Mouse (Mus musculus): Measurements from ENCODE around the gene Cdkn2b.
A peak's percentile ranks its signal among the peaks of the same experiment; 100 is the strongest.

Gene Cdkn2b

GRCm38 (mm10) chr4:89310491-89311254 is at the start of gene Cdkn2b:
Cdkn2b (minus strand) TSS chr4:89311039.
- peak; percentile 91 for DNase-seq (ENCODE audit: low read depth, low spot score)

- no peak for DNase-seq (ENCODE audit: low read depth, low spot score)
Observed at GRCm38 (mm10) chr4:89360349-89360748, 49.5 kb upstream of the Cdkn2b start.

DNA sequence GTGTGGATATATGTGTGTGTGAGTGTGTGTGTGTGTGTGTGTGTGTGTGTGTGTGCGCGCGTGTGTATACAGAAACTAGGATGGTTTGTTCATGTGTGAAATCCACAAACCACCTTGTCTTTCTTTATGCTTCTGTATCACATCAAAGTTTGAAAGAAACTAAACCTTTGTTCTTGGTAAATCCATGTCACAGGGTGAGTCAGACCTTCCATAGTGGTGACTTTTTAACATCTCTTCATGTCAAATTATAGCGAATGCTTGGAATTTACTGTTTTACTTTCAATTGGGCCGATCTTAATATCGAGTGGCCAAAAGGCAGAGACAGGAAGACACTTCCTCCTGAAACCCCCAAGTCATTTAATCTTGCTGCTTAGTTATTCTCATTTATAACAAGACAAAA is 48.7 kb upstream of the Cdkn2b start:
- DNase-seq (ENCODE audit: low read depth, low spot score) = no peak

DNA sequence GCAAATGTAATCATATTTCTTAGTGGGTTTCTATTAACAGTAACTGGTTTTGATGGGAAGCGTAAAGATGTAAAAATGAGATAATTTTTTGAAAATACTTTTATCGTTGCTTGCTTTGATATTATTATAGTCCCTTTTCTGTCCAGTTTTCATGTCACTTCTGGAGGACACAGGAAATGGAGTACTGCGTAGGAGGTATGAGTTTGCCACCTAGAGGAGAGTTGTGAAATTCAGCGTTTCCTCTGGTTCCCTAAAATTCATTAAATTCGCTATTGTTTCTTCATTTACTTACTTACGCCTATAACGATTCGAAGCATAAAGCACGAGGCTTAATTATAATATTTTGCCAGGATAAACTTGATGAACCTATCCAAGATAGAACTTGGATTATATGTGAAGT is 43.1 kb upstream of the Cdkn2b start:
- DNase-seq (ENCODE audit: low read depth, low spot score) = peak; percentile 13

DNA sequence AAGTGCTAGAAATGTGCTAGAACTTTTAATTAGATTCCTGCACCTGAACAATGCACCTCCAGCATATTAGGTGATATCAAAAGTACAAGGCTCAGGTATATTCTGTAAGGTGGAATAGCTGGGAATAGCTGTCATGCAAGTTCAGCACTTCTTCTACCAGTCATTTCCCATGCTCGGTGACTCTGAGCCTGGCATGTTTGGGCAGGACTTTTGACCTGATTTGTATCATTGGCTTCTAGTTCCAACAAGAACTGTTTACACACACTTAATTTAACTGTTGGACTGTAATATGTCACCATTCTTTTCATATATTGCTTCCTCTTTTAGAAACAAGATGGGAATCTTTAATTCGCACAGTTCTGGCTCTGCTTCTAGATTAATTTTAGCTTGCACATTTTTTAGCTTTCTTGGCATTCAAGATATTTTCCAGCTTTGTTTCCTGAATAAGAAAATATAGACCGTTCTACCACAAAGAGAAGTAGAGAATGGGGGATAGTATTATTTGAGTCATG is 42.3 kb upstream of the Cdkn2b start:
- DNase-seq (ENCODE audit: low read depth, low spot score) = no peak

GRCm38 (mm10) chr4:89351474-89351873 is 40.6 kb upstream of the Cdkn2b start:
- DNase-seq (ENCODE audit: low read depth, low spot score) = peak; percentile 39

DNA sequence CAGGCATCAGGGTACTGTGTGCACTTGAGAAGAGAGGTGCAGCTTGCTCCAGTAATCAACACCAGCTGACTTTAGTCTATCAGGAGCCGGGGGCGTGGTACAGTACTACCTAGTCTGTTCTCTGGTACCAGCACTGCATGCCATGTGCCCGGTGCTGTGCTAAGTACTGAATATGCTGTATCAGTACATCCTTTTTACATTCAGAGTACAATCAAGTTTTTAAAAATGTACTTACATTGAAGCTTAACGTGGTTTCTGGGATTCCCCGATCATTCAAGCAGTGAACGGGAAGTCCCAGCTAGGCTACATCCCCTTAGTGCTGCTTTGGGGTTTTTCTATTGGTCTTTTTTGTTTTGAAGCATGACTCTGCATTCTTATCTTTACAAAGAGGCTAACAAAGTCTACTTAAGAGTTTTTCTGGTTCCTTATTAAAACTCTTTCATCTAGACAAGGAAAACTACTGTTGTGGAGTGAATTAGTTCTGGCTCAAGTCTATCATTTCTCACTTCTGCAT is 40.2 kb upstream of the Cdkn2b start:
- DNase-seq (ENCODE audit: low read depth, low spot score) = peak; percentile 38

DNA sequence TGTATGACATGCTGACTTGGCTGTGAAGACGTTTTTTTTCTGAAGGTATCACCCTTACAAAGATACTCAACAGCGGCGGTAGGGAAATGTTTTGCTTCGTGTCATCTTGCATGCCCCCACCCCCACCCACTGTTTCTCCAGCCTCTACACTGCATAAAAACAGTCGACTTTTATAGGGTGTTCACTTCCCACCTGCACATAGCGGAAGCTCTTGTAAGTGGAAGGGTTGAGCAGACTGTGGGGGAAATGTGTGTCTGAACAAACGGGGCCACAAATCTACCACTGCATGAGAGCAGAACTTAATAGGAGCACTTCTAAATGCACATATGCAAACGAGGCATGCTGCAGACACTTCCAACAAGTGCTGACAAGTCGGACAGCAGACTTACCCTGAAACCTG is 39.6 kb upstream of the Cdkn2b start:
- DNase-seq (ENCODE audit: low read depth, low spot score) = no peak

DNA sequence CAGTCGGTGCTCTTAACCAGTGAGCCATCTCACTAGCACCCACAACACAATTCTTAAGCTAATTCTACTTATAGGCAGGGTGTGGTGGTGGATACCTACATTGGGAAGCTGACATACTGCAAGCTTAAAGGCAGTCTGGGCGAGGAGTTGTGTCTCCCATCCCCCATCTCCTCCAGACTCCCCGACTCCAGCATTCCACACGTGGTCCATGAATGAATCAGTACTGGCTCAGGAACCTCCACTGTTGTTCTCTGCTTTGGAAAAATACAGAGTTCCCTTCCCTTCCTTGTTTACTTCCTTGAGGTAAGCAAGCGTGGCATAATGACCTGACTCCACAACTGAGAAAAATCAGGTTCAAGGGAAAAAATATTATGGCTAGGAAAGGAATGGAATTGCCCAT is 38.0 kb upstream of the Cdkn2b start:
- DNase-seq (ENCODE audit: low read depth, low spot score) = no peak

DNA sequence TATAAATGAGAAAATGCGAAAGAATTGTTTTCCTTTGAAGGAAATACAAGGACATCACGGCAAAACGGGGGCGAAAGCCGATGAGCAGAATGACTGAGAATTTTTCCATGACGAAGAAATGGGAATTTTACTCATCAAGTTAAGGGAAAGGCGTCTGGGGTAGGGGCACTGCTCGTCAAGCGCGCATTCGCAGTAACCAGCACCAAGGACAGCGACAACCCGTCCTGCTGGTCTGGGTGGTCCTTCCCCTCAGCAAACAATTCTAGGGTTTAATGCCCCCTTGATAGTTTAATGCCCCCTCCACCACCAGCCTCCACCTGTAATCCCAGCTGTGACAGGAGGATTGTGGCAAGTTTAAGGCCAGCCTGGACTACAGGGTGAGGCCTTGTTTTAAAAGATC is 2.6 kb upstream of the Cdkn2b start:
- DNase-seq (ENCODE audit: low read depth, low spot score) = no peak

DNA sequence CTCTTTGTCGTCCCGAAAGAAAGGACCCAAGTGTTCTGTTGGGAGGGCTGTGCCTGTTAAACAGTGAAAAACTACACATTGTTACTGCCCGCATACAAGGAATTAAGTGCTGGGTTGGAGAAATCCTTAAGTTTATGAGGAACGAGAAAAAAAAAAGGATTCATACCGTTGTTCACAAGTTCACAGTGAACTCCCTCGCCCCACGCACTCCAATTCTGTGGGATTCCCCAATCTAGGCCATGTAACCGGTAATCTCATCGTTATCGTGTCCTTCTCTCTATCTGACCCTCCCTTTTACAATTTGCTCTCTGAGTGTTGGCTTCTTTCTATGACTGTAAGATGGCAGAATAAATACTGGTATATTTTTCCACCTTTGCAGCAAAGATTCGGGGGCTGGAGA is 843 bp downstream of the Cdkn2b start:
- no peak for DNase-seq (ENCODE audit: low read depth, low spot score)

DNA sequence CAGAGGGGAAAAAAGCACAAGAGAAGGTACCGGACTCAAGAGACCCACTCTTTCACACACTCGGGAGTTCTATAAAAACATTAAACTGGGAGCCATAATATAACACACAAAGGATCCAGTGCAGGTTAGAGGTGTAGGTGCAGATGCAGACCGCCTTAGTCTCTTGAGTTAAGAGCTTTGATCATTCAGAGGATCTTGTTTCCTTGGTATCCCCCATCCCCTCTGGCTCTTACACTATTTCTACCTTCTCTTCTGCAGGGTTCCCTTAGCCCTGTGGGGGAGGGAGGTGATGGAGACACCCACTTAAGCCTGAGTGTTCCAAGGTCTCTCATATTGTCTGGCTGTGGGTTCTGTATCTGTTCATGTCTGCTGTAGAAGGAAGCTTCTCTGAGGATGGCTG is 2.8 kb downstream of the Cdkn2b start:
- no peak for DNase-seq (ENCODE audit: low read depth, low spot score)

- peak; percentile 33 for DNase-seq (ENCODE audit: low read depth, low spot score)
Observed at GRCm38 (mm10) chr4:89306798-89307365, 4.0 kb downstream of the Cdkn2b start.

DNA sequence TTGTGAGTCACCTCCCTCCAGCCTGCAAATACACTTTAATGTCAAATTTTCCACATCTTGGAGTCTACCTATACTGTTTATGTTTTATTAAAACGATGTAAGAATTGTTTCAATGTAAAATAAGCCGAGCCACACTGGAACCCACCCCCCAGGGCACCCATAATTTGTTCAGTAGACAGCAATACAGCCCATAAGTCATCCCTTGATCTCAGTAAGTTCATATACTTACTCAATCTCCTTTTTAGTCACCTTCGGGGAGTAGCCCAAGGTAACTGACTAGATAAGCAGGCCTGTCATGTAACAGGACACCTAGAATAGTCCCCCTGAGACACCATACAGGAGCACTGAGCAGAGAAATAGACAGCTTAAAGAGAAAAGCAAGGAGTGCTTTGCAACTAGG is 5.1 kb downstream of the Cdkn2b start:
- no peak for DNase-seq (ENCODE audit: low read depth, low spot score)

GRCm38 (mm10) chr4:89303281-89303995 is 7.4 kb downstream of the Cdkn2b start:
- no peak for DNase-seq (ENCODE audit: low read depth, low spot score)

DNA sequence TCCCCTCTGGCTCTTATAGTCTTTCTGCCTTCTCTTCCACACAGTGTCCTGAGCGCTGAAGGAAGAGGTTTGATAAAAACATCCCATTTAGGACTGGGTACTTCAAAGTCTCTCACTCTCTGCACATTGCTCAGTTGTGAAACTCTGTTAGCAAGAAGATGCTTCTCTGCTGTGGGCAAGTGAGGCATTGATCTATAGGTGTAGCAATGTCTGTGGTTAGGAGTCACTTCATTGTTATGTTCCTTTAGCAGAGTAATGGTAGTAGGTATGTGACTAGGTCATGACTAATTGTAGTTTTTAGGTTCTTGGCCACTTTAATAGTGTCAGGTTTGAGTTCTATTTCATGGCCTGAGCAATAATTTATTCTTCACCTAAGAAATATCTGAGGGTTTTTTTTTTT is 8.7 kb downstream of the Cdkn2b start:
- DNase-seq (ENCODE audit: low read depth, low spot score) = no peak

GRCm38 (mm10) chr4:89299721-89300120 is 11.1 kb downstream of the Cdkn2b start:
- no peak for DNase-seq (ENCODE audit: low read depth, low spot score)

GRCm38 (mm10) chr4:89295441-89296220 is 15.2 kb downstream of the Cdkn2b start:
- no peak for DNase-seq (ENCODE audit: low read depth, low spot score)

- DNase-seq (ENCODE audit: low read depth, low spot score) = peak; percentile 68
Observed at GRCm38 (mm10) chr4:89294486-89295440, 16.1 kb downstream of the Cdkn2b start, which contains the start of gene Cdkn2a. Cdkn2a (minus strand) TSS chr4:89294653.

GRCm38 (mm10) chr4:89294091-89294485 is 16.8 kb downstream of the Cdkn2b start:
- DNase-seq (ENCODE audit: low read depth, low spot score) = no peak

All from CD4-positive, CD25-positive, alpha-beta regulatory T cell, adult 2 months (primary cell).